Mouse (Mus musculus) erythroblast, embryonic 14.5 days (primary cell): ENCODE data around the gene Tes3-ps.

Experiments
- GATA1 ChIP-seq: IDR thresholded peaks from 2 replicates; pipeline ENCODE4 v1.6.1; 2012; ENCODE audit warnings: low read length, inconsistent platforms, mixed read lengths
- TAL1 ChIP-seq: IDR thresholded peaks from 3 replicates; pipeline ENCODE4 v1.6.1; 2012; ENCODE audit warnings: low read length, inconsistent platforms, mixed read lengths

GRCm38 (mm10) chr13:49472676-49473005, 20.5 kb upstream of the Tes3-ps start:
- no peak for TF ChIP-seq GATA1
- no peak for TF ChIP-seq TAL1
